Mouse (Mus musculus) liver, postnatal 0 days (tissue): ENCODE data around the gene Atad3a. TPM values are rescaled to one million over a fixed set of nuclear protein-coding genes. Genes with fewer than 3 reads are reported as not detected.
A peak's percentile ranks its signal among the peaks of the same experiment; 100 is the strongest.

ENCODE experiments used
- ATAC-seq: fragments of 200-750 bp; cut with Nextera tagmentation; 2 replicates; pipeline ENCODE4 v1.8.0; 2017; ENCODE audit warnings: mild to moderate bottlenecking, moderate library complexity
- DNase-seq: peaks from one replicate; pipeline ENCODE4 v3.0.0-alpha.2; 2016
- H3K27ac ChIP-seq: fragments of 300-500 bp; sonication (generic); 2 replicates; pipeline ENCODE4 v1.5.1; 2014; ENCODE audit warnings: antibody characterized with exemption, moderate library complexity, mild to moderate bottlenecking, low read depth
- H3K27me3 ChIP-seq: fragments of 300-500 bp; sonication (generic); 2 replicates; pipeline ENCODE4 v1.6.1; 2014; ENCODE audit warnings: low read length, control low read depth, mixed read lengths; ENCODE audit not compliant: insufficient read depth
- H3K36me3 ChIP-seq: fragments of 300-500 bp; sonication (generic); replicated peaks from 2 replicates; pipeline ENCODE4 v1.6.1; 2014; ENCODE audit warnings: mild to moderate bottlenecking, control low read depth, low read length, moderate library complexity, mixed read lengths; ENCODE audit not compliant: insufficient read depth
- H3K4me1 ChIP-seq: fragments of 300-500 bp; sonication (generic); 2 replicates; pipeline ENCODE4 v1.6.1; 2014; ENCODE audit warnings: antibody characterized with exemption, mild to moderate bottlenecking, control low read depth; ENCODE audit not compliant: insufficient read depth
- H3K4me2 ChIP-seq: fragments of 300-500 bp; sonication (generic); 2 replicates; pipeline ENCODE4 v1.6.1; 2014; ENCODE audit warnings: low read depth, mild to moderate bottlenecking, low read length, moderate library complexity, mixed read lengths
- H3K4me3 ChIP-seq: fragments of 300-500 bp; sonication (generic); 2 replicates; pipeline ENCODE4 v1.5.1; 2014; ENCODE audit warnings: low read depth, low read length
- H3K9ac ChIP-seq: fragments of 300-500 bp; sonication (generic); replicated peaks from 2 replicates; pipeline ENCODE4 v1.6.1; 2014; ENCODE audit warnings: mild to moderate bottlenecking, moderate library complexity
- H3K9me3 ChIP-seq: fragments of 300-500 bp; sonication (generic); 2 replicates; pipeline ENCODE4 v1.6.1; 2016; ENCODE audit warnings: mild to moderate bottlenecking, control low read depth, low read length, mixed read lengths
- CTCF ChIP-seq: sonication (generic); IDR thresholded peaks from 2 replicates; pipeline ENCODE4 v1.5.1; 2016; ENCODE audit warnings: antibody characterized with exemption, low read depth
- EP300 ChIP-seq: IDR thresholded peaks from 2 replicates; pipeline ENCODE4 v1.6.1; 2016; ENCODE audit warnings: antibody characterized with exemption, low read depth, mild to moderate bottlenecking
- WGBS: fragments of 180-500 bp; shearing (Covaris S2); extraction: QIAGEN DNeasy Blood & Tissue Kit; methylation state at CpG from one replicate; pipeline ENCODE4 v1.1.7; 2014; ENCODE audit not compliant: insufficient replicate concordance; 5-methylcytosine and 5-hydroxymethylcytosine counted together
- polyA plus RNA-seq: library from polyadenylated mRNA; unstranded; fragments of >200 nt; fragmentation: Nextera tagmentation; extraction: Ambion mirVana; gene quantifications from 2 replicates; pipeline ENCODE4 v1.2.1, GENCODE M21; 2015

The Atad3a gene
- polyA plus RNA-seq, 1 experiment from 2014 or later = 44.7 TPM

GRCm38 (mm10) chr4:155776704-155777335, 15.9 kb upstream of the Atad3a start:
- 38% methylated on average over 2 of the region's 2 CpGs for WGBS
- DNase-seq (no peak), ATAC-seq (peak; percentile 54)
- Histone ChIP-seq H3K9ac (no peak overlapping the region), H3K4me1 (peaks cover 18% of the 10 kb centered on the region; the same call in 1 of the 2 replicates), H3K27me3 (peaks cover 25% of the 10 kb centered on the region), H3K36me3 (no peaks in the 10 kb centered on the region), H3K4me2 (no peak overlapping the region), H3K9me3 (no peaks in the 10 kb centered on the region), H3K4me3 (no peak overlapping the region), H3K27ac (no peak overlapping the region)
- TF ChIP-seq CTCF (no peak), EP300 (no peak)

GRCm38 (mm10) chr4:155775855-155776254, 15.0 kb upstream of the Atad3a start:
- Histone ChIP-seq H3K4me1 (peaks cover 18% of the 10 kb centered on the region; the same call in 1 of the 2 replicates), H3K27ac (no peak overlapping the region), H3K9ac (no peak overlapping the region), H3K4me2 (no peak overlapping the region), H3K36me3 (no peaks in the 10 kb centered on the region), H3K9me3 (no peaks in the 10 kb centered on the region), H3K27me3 (peaks cover 25% of the 10 kb centered on the region), H3K4me3 (no peak overlapping the region)
- TF ChIP-seq EP300 (no peak), CTCF (no peak)
- WGBS = 78% methylated on average over 3 of the region's 3 CpGs
- ATAC-seq = no peak
- DNase-seq = no peak

- no peak for TF ChIP-seq EP300
- TF ChIP-seq CTCF = no peak
- H3K9me3 ChIP-seq = no peaks in the 10 kb centered on the region
- H3K4me2 ChIP-seq = peak overlapping the region; percentile 71; the same call in 1 of the 2 replicates
- no peak for ATAC-seq
- H3K27ac ChIP-seq = no peak overlapping the region
- DNase-seq = no peak
- H3K36me3 ChIP-seq = no peaks in the 10 kb centered on the region
- peaks cover 22% of the 10 kb centered on the region for H3K4me1 ChIP-seq
- 43% methylated on average over 9 of the region's 9 CpGs for WGBS
- H3K27me3 ChIP-seq = peaks cover 25% of the 10 kb centered on the region
- H3K9ac ChIP-seq = no peak overlapping the region
- H3K4me3 ChIP-seq = no peak overlapping the region
These were observed 14.3 kb upstream of the Atad3a start for GRCm38 (mm10) chr4:155774971-155775740.

- Histone ChIP-seq H3K9me3 (no peaks in the 10 kb centered on the region), H3K4me2 (peak within 1 kb of the TSS; percentile 71), H3K27me3 (peaks cover 25% of the 10 kb centered on the region), H3K27ac (no peak within 1 kb of the TSS), H3K4me1 (peaks cover 29% of the 10 kb centered on the region), H3K4me3 (peak within 1 kb of the TSS; percentile 36), H3K36me3 (no peaks in the 10 kb centered on the region), H3K9ac (no peak within 1 kb of the TSS)
- DNase-seq (peak; percentile 91), ATAC-seq (peak; percentile 59)
- TF ChIP-seq EP300 (no peak), CTCF (no peak)
- WGBS = under 1% methylated on average over 35 of the region's 35 CpGs
These were observed 13.4 kb upstream of the Atad3a start, which contains the start of gene Vwa1 for GRCm38 (mm10) chr4:155774280-155774754. Gene Vwa1 (minus strand): TSS chr4:155774698.

- Histone ChIP-seq H3K9ac (no peak overlapping the region), H3K4me3 (no peak overlapping the region), H3K27ac (no peak overlapping the region), H3K9me3 (no peaks in the 10 kb centered on the region), H3K27me3 (peaks cover 25% of the 10 kb centered on the region), H3K36me3 (no peaks in the 10 kb centered on the region), H3K4me2 (peak overlapping the region; percentile 71), H3K4me1 (peaks cover 29% of the 10 kb centered on the region)
- TF ChIP-seq CTCF = no peak
- TF ChIP-seq EP300 = no peak
- WGBS = 43% methylated on average over 5 of the region's 5 CpGs
- DNase-seq (no peak), ATAC-seq (no peak)
These were observed 12.6 kb upstream of the Atad3a start for GRCm38 (mm10) chr4:155773335-155774078.

- Histone ChIP-seq H3K9ac (no peak overlapping the region), H3K27me3 (peaks cover 25% of the 10 kb centered on the region), H3K4me2 (no peak overlapping the region)
These were observed 11.9 kb upstream of the Atad3a start for GRCm38 (mm10) chr4:155772786-155773185.

More at GRCm38 (mm10) chr4:155772786-155773185, 11.9 kb upstream of the Atad3a start:
- Histone ChIP-seq H3K4me3 (no peak overlapping the region), H3K27ac (no peak overlapping the region), H3K4me1 (peaks cover 27% of the 10 kb centered on the region), H3K9me3 (no peaks in the 10 kb centered on the region), H3K36me3 (no peaks in the 10 kb centered on the region)
- no peak for DNase-seq
- 75% methylated on average over 13 of the region's 13 CpGs for WGBS
- TF ChIP-seq CTCF (no peak), EP300 (no peak)
- no peak for ATAC-seq
